ENCODE assay signal across 8 mouse cellular contexts in genomic region chr9:66510351-66510841, GRCm38 (mm10). TPM values are rescaled to one million over a fixed set of nuclear protein-coding genes. Genes with fewer than 3 reads are reported as not detected.
DNase-seq lines count a peak whose midpoint lies in the region; ATAC-seq and TF ChIP-seq lines count a peak whose summit lies in the region.

No protein-coding gene starts in this region.

- peaks cover 12% of the 10 kb centered on the region for H3K4me1 ChIP-seq in forebrain, postnatal 0 days (ENCODE audit: insufficient read depth)
- peaks cover 28% of the 10 kb centered on the region for H3K4me1 ChIP-seq in limb, embryonic 15.5 days

- H3K27me3 ChIP-seq in forebrain, postnatal 0 days (ENCODE audit: insufficient read depth, low read length), result no peaks in the 10 kb centered on the region
- H3K27me3 ChIP-seq in limb, embryonic 15.5 days, result no peaks in the 10 kb centered on the region

- H3K9me3 ChIP-seq in forebrain, postnatal 0 days (ENCODE audit: low read length), result no peaks in the 10 kb centered on the region
- no peaks in the 10 kb centered on the region for H3K9me3 ChIP-seq in limb, embryonic 15.5 days

- H3K9ac ChIP-seq in forebrain, postnatal 0 days, result peak overlapping the region; percentile 47; the same call in 1 of the 2 replicates
- H3K9ac ChIP-seq in limb, embryonic 15.5 days, result no peak overlapping the region

- H3K27ac ChIP-seq in forebrain, postnatal 0 days (ENCODE audit: low read depth, low read length), result peak overlapping the region; percentile 97
- peak overlapping the region; percentile 97 for H3K27ac ChIP-seq in limb, embryonic 15.5 days

- H3K4me3 ChIP-seq in forebrain, postnatal 0 days (ENCODE audit: low read depth, low read length), result no peak overlapping the region
- H3K4me3 ChIP-seq in limb, embryonic 15.5 days, result no peak overlapping the region

- H3K4me2 ChIP-seq in forebrain, postnatal 0 days (ENCODE audit: low read depth), result 0 out of 2 replicates have a peak overlapping the region, but pooled peaks have one; percentile 91
- 0 out of 2 replicates have a peak overlapping the region, but pooled peaks have one; percentile 80 for H3K4me2 ChIP-seq in limb, embryonic 15.5 days

- peaks cover 41% of the 10 kb centered on the region for H3K36me3 ChIP-seq in forebrain, postnatal 0 days (ENCODE audit: insufficient read depth)
- H3K36me3 ChIP-seq in limb, embryonic 15.5 days, result peaks cover 42% of the 10 kb centered on the region

- WGBS in forebrain, postnatal 0 days, result 46% methylated on average over 7 of the region's 7 CpGs
- 58% methylated on average over 7 of the region's 7 CpGs for WGBS in limb, embryonic 15.5 days

- peak; percentile 61 for DNase-seq in adrenal gland, postnatal 14 days
- DNase-seq in adrenal gland, postnatal 36 days, result no peak
- DNase-seq in adipocyte (ENCODE audit: low spot score), result peak; percentile 59
- peak; percentile 35 for DNase-seq in forebrain, postnatal 0 days
- no peak for DNase-seq in testis, postnatal 14 days (ENCODE audit: low spot score)
- no peak for DNase-seq in thymus, postnatal 36 days
- DNase-seq in kidney, postnatal 4 days, result no peak

- TF ChIP-seq CTCF in forebrain, postnatal 0 days (IDR thresholded peaks at IDR 0.05; ENCODE audit: low read depth), result no peak

- no peak for ATAC-seq in forebrain, postnatal 0 days
- ATAC-seq in limb, embryonic 15.5 days (ENCODE audit: insufficient number of reproducible peaks, low FRiP score, low TSS enrichment, low read depth), result no peak

RNA-seq across cellular contexts. Expression of gene Fbxl22, which starts 4.0 kb away (rescaled TPM):
- 0.52 and 1.5 TPM in 2 replicates for total RNA-seq in adrenal gland, postnatal 14 days (2021)
- under 1 TPM; 0.30 to 0.63 TPM for total RNA-seq in adrenal gland, postnatal 36 days (2021)
- 0.29 and 0.31 TPM in 2 replicates for total RNA-seq in forebrain, postnatal 0 days (2014; rRNA removed)
- 0.29 and 0.48 TPM in 2 replicates for polyA plus RNA-seq in forebrain, postnatal 0 days (2015; fragmentation: Nextera tagmentation; extraction: Ambion mirVana)
- 4.8 and 9.1 TPM in 2 replicates for polyA plus RNA-seq in limb, embryonic 15.5 days (2015; fragmentation: Nextera tagmentation; extraction: Ambion mirVana)

Comparison
In these comparisons a context has a peak if more than half of its experiments do, and no peak if none do; other contexts are left out.
1. DNase-seq: peak in adrenal gland, postnatal 14 days (single experiment), adipocyte (single experiment) and forebrain, postnatal 0 days (single experiment); none in adrenal gland, postnatal 36 days (0 of 2), testis, postnatal 14 days (single experiment), thymus, postnatal 36 days (0 of 2) and kidney, postnatal 4 days (0 of 2).